Mouse (Mus musculus) limb, embryonic 15.5 days (tissue): ENCODE measurements around the gene Rps15. TPM values are rescaled to one million over a fixed set of nuclear protein-coding genes. Genes with fewer than 3 reads are reported as not detected.
A peak's percentile ranks its signal among the peaks of the same experiment; 100 is the strongest.

ENCODE experiments used
- ATAC-seq: fragments of 200-750 bp; cut with Nextera tagmentation; 2 replicates; pipeline ENCODE4 v1.8.0; 2017; ENCODE audit warnings: low read depth, moderate TSS enrichment; ENCODE audit not compliant: insufficient number of reproducible peaks, low FRiP score, low TSS enrichment
- H3K27ac ChIP-seq: fragments of 300-500 bp; sonication (generic); 2 replicates; pipeline ENCODE4 v1.5.1; 2015; ENCODE audit warnings: moderate library complexity, mild to moderate bottlenecking, inconsistent platforms
- H3K27me3 ChIP-seq: fragments of 300-500 bp; sonication (generic); 2 replicates; pipeline ENCODE4 v1.6.1; 2015; ENCODE audit warnings: inconsistent platforms
- H3K36me3 ChIP-seq: fragments of 300-500 bp; sonication (generic); 2 replicates; pipeline ENCODE4 v1.6.1; 2015; ENCODE audit warnings: inconsistent platforms
- H3K4me1 ChIP-seq: fragments of 300-500 bp; sonication (generic); 2 replicates; pipeline ENCODE4 v1.6.1; 2015; ENCODE audit warnings: inconsistent platforms
- H3K4me2 ChIP-seq: fragments of 300-500 bp; sonication (generic); 2 replicates; pipeline ENCODE4 v1.6.1; 2015; ENCODE audit warnings: mild to moderate bottlenecking, inconsistent platforms
- H3K4me3 ChIP-seq: fragments of 300-500 bp; sonication (generic); 2 replicates; pipeline ENCODE4 v1.5.1; 2015; ENCODE audit warnings: mild to moderate bottlenecking, inconsistent platforms
- H3K9ac ChIP-seq: fragments of 300-500 bp; sonication (generic); 2 replicates; pipeline ENCODE4 v1.6.1; 2015; ENCODE audit warnings: inconsistent platforms
- H3K9me3 ChIP-seq: fragments of 300-500 bp; sonication (generic); 2 replicates; pipeline ENCODE4 v1.6.1; 2016; ENCODE audit warnings: inconsistent platforms
- WGBS: fragments of 180-500 bp; shearing (Covaris S2); methylation state at CpG from one replicate; pipeline ENCODE4 v1.1.7; 2015; 5-methylcytosine and 5-hydroxymethylcytosine counted together
- microRNA-seq: library from miRNA; unstranded; fragments of <30 nt; microRNA quantifications from one replicate; pipeline ENCODE4, GENCODE M21; 2016
- polyA plus RNA-seq: library from polyadenylated mRNA; unstranded; fragments of >200 nt; fragmentation: Nextera tagmentation; extraction: Ambion mirVana; gene quantifications from 2 replicates; pipeline ENCODE4 v1.2.1, GENCODE M21; 2015

Rps15 gene
- polyA plus RNA-seq, 1 experiment from 2014 or later, result 925 TPM

GRCm38 (mm10) chr10:80339941-80340750 lies 47.9 kb downstream of the Rps15 start:
- peak overlapping the region; percentile 34 for H3K4me2 ChIP-seq
- H3K9me3 ChIP-seq, result no peaks in the 10 kb centered on the region
- H3K27ac ChIP-seq, result no peak overlapping the region
- ATAC-seq, result 0 out of 2 replicates have a peak, but pooled peaks have one; percentile 8
- peaks cover 58% of the 10 kb centered on the region for H3K4me1 ChIP-seq
- H3K4me3 ChIP-seq, result no peak overlapping the region
- H3K27me3 ChIP-seq, result peaks cover 54% of the 10 kb centered on the region
- no peaks in the 10 kb centered on the region for H3K36me3 ChIP-seq
- no peak overlapping the region for H3K9ac ChIP-seq
- 20% methylated on average over 19 of the region's 19 CpGs for WGBS

GRCm38 (mm10) chr10:80341026-80341425 lies 48.8 kb downstream of the Rps15 start:
- no peak for ATAC-seq
- H3K27me3 ChIP-seq, result peaks cover 63% of the 10 kb centered on the region
- H3K27ac ChIP-seq, result no peak overlapping the region
- no peaks in the 10 kb centered on the region for H3K9me3 ChIP-seq
- peaks cover 61% of the 10 kb centered on the region for H3K4me1 ChIP-seq
- no peak overlapping the region for H3K4me3 ChIP-seq
- H3K36me3 ChIP-seq, result no peaks in the 10 kb centered on the region
- no peak overlapping the region for H3K4me2 ChIP-seq
- no peak overlapping the region for H3K9ac ChIP-seq
- 19% methylated on average over 21 of the region's 21 CpGs for WGBS

GRCm38 (mm10) chr10:80341491-80342304 lies 49.4 kb downstream of the Rps15 start:
- Histone ChIP-seq H3K9me3 (no peaks in the 10 kb centered on the region), H3K9ac (no peak overlapping the region), H3K27me3 (peaks cover 69% of the 10 kb centered on the region), H3K4me2 (peak overlapping the region; percentile 55), H3K36me3 (no peaks in the 10 kb centered on the region), H3K4me3 (peak overlapping the region; percentile 33), H3K27ac (no peak overlapping the region), H3K4me1 (peaks cover 58% of the 10 kb centered on the region)
- 4% methylated on average over 47 of the region's 47 CpGs for WGBS
- no peak for ATAC-seq

GRCm38 (mm10) chr10:80342305-80342748 lies 50.1 kb downstream of the Rps15 start:
- Histone ChIP-seq H3K4me1 (peaks cover 60% of the 10 kb centered on the region), H3K9ac (no peak overlapping the region), H3K27ac (no peak overlapping the region), H3K36me3 (no peaks in the 10 kb centered on the region), H3K4me2 (peak overlapping the region; percentile 55), H3K27me3 (peaks cover 73% of the 10 kb centered on the region), H3K9me3 (no peaks in the 10 kb centered on the region), H3K4me3 (peak overlapping the region; percentile 33)
- WGBS, result 3% methylated on average over 26 of the region's 26 CpGs
- no peak for ATAC-seq

GRCm38 (mm10) chr10:80342749-80343424 lies 50.6 kb downstream of the Rps15 start:
- Histone ChIP-seq H3K4me1 (peaks cover 66% of the 10 kb centered on the region), H3K27me3 (peaks cover 77% of the 10 kb centered on the region), H3K36me3 (no peaks in the 10 kb centered on the region), H3K27ac (no peak overlapping the region; the same call in 1 of the 2 replicates), H3K9ac (no peak overlapping the region), H3K9me3 (no peaks in the 10 kb centered on the region), H3K4me3 (peak overlapping the region; percentile 33), H3K4me2 (peak overlapping the region; percentile 55)
- ATAC-seq, result peak; percentile 66
- WGBS, result under 1% methylated on average over 33 of the region's 33 CpGs

GRCm38 (mm10) chr10:80343425-80343895 lies 51.2 kb downstream of the Rps15 start:
- Histone ChIP-seq H3K36me3 (no peaks in the 10 kb centered on the region), H3K4me1 (peaks cover 71% of the 10 kb centered on the region), H3K9ac (no peak overlapping the region), H3K4me3 (peak overlapping the region; percentile 33), H3K9me3 (no peaks in the 10 kb centered on the region), H3K27me3 (peaks cover 81% of the 10 kb centered on the region), H3K27ac (no peak overlapping the region; the same call in 1 of the 2 replicates), H3K4me2 (peak overlapping the region; percentile 55)
- 25% methylated on average over 13 of the region's 13 CpGs for WGBS
- ATAC-seq, result no peak

Small RNAs within 50 kb of the gene (microRNA-seq; reads per million reads assigned to microRNA genes)
- gene Mir6911, result not detected

Other genes with a start within 250 kb of the Rps15 start
- gene Gpx4, start 245.3 kb upstream of the Rps15 start, polyA plus RNA-seq, result 432 and 471 TPM in 2 replicates
- gene Sbno2, start 186.9 kb upstream of the Rps15 start, polyA plus RNA-seq, result 19.7 and 19.8 TPM in 2 replicates
- 15.2 and 16.6 TPM in 2 replicates for gene Stk11, start 176.7 kb upstream of the Rps15 start, polyA plus RNA-seq
- gene Atp5d, start 153.8 kb upstream of the Rps15 start, polyA plus RNA-seq, result 494 and 537 TPM in 2 replicates
- gene Cbarp, start 151.6 kb upstream of the Rps15 start, polyA plus RNA-seq, result 5.9 and 6.8 TPM in 2 replicates
- gene Midn, start 144.2 kb upstream of the Rps15 start, polyA plus RNA-seq, result 13.4 and 14.0 TPM in 2 replicates
- 102 and 103 TPM in 2 replicates for gene Cirbp, start 126.5 kb upstream of the Rps15 start, polyA plus RNA-seq
- gene 1600002K03Rik, start 119.5 kb upstream of the Rps15 start, polyA plus RNA-seq, result 12.8 and 13.3 TPM in 2 replicates
- gene Efna2, start 113.0 kb upstream of the Rps15 start, polyA plus RNA-seq, result 27.0 and 29.3 TPM in 2 replicates
- gene Mum1, start 66.0 kb upstream of the Rps15 start, polyA plus RNA-seq, result 66.1 and 67.6 TPM in 2 replicates
- 301 and 304 TPM in 2 replicates for gene Ndufs7, start 43.3 kb upstream of the Rps15 start, polyA plus RNA-seq
- gene Gamt, start 31.4 kb upstream of the Rps15 start, polyA plus RNA-seq, result 64.4 and 127 TPM in 2 replicates
- 56.8 and 59.7 TPM in 2 replicates for gene Dazap1, start 31.0 kb upstream of the Rps15 start, polyA plus RNA-seq
- gene Apc2, start 3.5 kb downstream of the Rps15 start, polyA plus RNA-seq, result 1.5 TPM in 2 replicates
- gene 2310011J03Rik, start 28.1 kb downstream of the Rps15 start, polyA plus RNA-seq, result 54.4 and 56.0 TPM in 2 replicates
- 4.3 and 5.0 TPM in 2 replicates for gene Pcsk4, start 37.0 kb downstream of the Rps15 start, polyA plus RNA-seq
- 13.8 and 16.1 TPM in 2 replicates for gene Reep6, start 37.5 kb downstream of the Rps15 start, polyA plus RNA-seq
- 11.9 and 13.8 TPM in 2 replicates for gene Adamtsl5, start 56.0 kb downstream of the Rps15 start, polyA plus RNA-seq
- 0.91 and 0.99 TPM in 2 replicates for gene Plk5, start 64.0 kb downstream of the Rps15 start, polyA plus RNA-seq
- gene Mex3d, start 95.2 kb downstream of the Rps15 start, polyA plus RNA-seq, result 6.1 and 6.8 TPM in 2 replicates
- 218 and 219 TPM in 2 replicates for gene Mbd3, start 107.1 kb downstream of the Rps15 start, polyA plus RNA-seq
- gene Uqcr11, start 114.4 kb downstream of the Rps15 start, polyA plus RNA-seq, result 562 and 570 TPM in 2 replicates
- gene Tcf3, start 141.2 kb downstream of the Rps15 start, polyA plus RNA-seq, result 94.8 and 110 TPM in 2 replicates
- not detected in 2 replicates for gene Onecut3, start 202.4 kb downstream of the Rps15 start, polyA plus RNA-seq
- gene Atp8b3, start 246.7 kb downstream of the Rps15 start, polyA plus RNA-seq, result 0.08 and 0.15 TPM in 2 replicates